Mouse (Mus musculus): ENCODE measurements around the gene Pja2.
A peak's percentile ranks its signal among the peaks of the same experiment; 100 is the strongest.
"Not testable (repeated sequence)": the region's sequence is repeated elsewhere in the genome, so short reads cannot be mapped to it uniquely, and the experiment has no call there.

Pja2 gene

GRCm38 (mm10) chr17:64331898-64332769 is at the start of gene Pja2:
TSS of gene Pja2 (minus strand) at chr17:64331916.
- peak; percentile 97 for DNase-seq (ENCODE audit: extremely low read depth, low read depth)

DNA sequence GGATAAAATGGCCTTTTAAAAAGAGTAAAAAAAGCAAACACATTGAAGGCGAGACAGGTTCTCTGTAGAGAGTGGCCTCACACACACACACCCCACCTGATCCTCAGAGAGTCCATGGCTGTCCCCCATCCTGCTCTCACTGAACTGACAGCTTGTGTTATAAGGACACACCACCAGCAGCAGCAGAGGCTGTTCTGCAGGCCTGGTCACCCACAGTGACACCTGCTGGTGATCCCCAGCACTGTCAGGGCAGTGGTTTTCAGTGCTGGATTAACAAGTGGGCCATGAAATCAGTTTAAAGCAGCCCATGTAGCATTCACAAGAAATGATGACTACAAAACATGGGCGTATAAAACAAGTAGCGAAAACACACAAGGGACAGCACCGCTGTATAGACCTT is 43.6 kb upstream of the Pja2 start:
- DNase-seq (ENCODE audit: extremely low read depth, low read depth) = peak; percentile 29

GRCm38 (mm10) chr17:64363694-64364093 is 32.0 kb upstream of the Pja2 start:
- no peak for DNase-seq (ENCODE audit: extremely low read depth, low read depth)

GRCm38 (mm10) chr17:64362570-64362969 is 30.9 kb upstream of the Pja2 start:
- DNase-seq (ENCODE audit: extremely low read depth, low read depth) = no peak

GRCm38 (mm10) chr17:64361911-64362425 is 30.3 kb upstream of the Pja2 start:
- no peak for DNase-seq (ENCODE audit: extremely low read depth, low read depth)

GRCm38 (mm10) chr17:64353940-64354339 is 22.2 kb upstream of the Pja2 start:
- no peak for DNase-seq (ENCODE audit: extremely low read depth, low read depth)

- DNase-seq (ENCODE audit: extremely low read depth, low read depth) = no peak
These were observed 14.4 kb upstream of the Pja2 start for GRCm38 (mm10) chr17:64346135-64346534.

DNA sequence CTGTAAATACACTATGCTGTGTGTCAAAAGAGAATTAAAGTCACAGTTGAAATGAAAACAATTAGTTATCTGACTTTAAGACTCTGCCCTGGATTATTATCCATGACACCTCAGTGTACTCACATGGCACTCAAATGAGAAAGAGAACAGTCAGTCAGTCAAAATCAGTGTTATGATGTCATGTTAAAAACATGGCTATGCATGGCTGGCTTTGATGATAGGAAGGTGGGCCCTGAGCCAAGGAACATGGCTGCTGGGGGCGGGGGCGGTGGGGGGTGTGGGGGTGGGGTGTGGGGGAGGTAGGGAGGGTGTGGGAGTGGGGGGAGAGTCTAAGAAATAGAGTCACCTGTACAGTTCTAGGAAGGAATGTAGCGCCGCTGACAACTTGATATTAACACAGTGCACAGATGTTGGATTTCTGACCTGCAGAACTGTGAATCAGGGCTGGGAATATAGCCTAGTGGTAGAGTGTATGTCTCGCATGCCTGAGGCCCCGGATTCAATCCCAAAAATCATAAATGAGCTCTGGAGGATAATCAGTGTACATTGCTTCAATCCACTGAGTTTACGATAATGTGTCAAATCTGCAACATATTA is 13.0 kb upstream of the Pja2 start:
- DNase-seq (ENCODE audit: extremely low read depth, low read depth) = no peak

GRCm38 (mm10) chr17:64341698-64342097 is 10.0 kb upstream of the Pja2 start:
- DNase-seq (ENCODE audit: extremely low read depth, low read depth) = no peak

DNA sequence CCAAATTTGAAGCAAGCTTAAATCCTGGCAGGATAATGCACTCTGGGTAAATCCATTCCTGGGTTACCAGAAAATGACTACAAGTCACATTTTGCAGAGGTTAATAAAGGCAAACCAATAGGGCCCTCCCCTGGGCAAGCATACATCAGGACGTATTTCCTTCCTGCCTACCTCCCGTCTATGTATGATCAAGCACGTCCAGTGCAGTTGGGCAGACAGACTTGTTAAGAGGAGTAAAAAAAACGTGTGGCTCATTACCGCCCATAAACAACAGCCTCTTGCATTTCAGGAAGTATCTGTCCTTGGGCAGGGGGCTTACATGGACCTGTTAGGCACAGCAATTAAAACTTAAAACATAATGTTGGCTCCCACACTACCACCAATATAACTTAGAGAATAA is 8.0 kb upstream of the Pja2 start:
- DNase-seq (ENCODE audit: extremely low read depth, low read depth) = no peak

- DNase-seq (ENCODE audit: extremely low read depth, low read depth) = no peak
These were observed 5.5 kb upstream of the Pja2 start for GRCm38 (mm10) chr17:64337220-64337619.

DNA sequence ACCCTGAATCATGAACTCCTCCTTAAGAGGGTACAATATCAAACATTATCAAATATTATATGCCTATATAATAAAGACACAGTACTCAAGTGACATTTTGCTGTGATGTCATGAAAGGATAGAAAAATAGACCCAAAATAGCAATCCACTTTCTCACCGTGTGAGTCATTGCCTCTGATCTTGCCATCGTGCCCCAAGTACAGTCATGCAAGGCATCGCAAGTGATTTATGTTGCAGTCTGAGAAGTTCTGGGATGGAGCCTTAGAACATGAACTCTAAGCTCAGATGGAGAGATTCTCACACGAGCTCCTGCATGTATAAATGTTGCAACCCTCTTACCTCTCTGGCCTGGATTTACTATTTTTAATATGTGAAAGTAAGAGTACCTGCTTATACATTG is 2.2 kb upstream of the Pja2 start:
- no peak for DNase-seq (ENCODE audit: extremely low read depth, low read depth)

DNA sequence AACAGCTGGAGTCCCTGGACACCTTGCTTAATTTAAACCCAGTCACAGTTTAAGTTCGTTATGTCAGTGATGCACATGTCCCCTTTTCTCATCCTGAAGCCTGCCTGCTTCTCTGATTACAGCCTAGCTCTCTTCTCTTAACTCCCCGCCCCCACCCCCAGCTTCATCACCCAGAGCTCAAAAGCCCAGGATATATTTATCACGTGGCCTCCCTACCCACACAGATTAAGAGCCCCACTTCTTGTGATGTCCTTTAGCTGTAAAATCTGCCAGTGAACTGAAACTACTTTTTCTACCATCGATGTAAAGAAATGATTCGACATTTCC is 1.0 kb upstream of the Pja2 start:
- DNase-seq (ENCODE audit: extremely low read depth, low read depth) = no peak

DNA sequence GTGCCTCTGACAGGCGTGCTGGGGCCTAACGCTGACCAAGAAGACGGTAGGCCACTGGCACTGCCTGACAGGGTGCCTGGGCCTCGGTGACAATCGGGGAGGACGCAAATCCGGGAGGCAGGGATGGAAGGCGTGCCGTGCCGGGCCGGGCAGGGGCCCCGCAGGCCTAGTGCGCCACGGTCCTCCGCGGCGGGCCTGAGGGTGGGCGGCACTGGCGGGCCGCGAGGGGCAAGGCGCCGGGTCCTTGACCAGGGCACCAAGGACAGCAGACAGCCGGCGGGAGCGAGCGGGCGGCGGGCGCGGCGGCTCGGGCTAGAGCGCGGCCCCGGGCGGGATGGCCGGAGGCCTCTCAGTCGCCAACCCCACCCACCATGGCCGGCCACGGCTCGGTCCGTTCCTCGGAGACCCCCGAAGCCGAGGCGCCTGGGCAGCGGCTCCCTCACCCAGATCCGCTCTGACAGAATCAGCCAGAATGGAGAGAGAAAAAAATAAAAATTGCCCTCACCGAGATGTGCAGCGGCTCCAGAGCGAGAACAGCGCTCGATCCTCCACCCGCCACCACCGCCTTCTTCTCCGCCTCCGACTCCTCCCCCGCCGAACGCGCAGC is 322 bp downstream of the Pja2 start:
- no peak for DNase-seq (ENCODE audit: extremely low read depth, low read depth)

GRCm38 (mm10) chr17:64330885-64331284 is 831 bp downstream of the Pja2 start:
- no peak for DNase-seq (ENCODE audit: extremely low read depth, low read depth)

DNA sequence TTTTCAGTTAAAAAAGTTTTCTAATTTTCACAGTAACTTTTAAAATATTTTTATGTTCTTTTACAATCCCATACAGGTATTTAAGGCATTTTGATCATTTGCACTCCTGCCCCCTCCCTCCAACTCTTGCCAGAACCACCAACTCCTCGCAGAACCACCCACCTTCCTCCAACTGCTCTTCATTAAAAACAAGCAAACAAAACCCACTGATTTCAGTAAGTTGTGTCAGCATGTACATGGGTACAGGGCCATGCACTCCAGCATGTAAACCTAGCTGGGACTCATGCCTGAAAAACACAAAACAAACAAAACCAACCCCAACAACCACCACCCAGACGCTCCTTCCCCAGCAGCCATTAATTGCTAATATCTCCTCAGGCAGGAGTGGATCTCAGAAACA is 7.2 kb downstream of the Pja2 start:
- no peak for DNase-seq (ENCODE audit: extremely low read depth, low read depth)

DNA sequence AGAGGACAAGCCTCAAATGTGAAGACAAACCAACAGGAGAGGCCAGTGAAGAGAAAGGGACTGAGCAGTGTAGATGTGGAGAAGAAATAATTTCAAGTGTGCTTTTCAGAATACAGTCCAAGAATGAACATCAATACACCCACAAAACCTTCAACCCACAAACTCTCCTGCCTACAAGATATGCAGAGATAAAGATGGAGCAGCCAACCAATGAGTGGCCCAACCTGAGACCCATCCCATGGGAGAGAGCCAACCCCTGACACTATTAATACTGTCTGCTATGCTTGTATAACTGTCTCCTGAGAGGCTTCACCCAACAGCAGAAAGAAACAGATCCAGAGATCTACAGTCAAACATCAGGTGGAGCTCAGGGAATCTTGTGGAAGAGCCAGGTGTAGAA is 16.3 kb downstream of the Pja2 start:
- no peak for DNase-seq (ENCODE audit: extremely low read depth, low read depth)

DNA sequence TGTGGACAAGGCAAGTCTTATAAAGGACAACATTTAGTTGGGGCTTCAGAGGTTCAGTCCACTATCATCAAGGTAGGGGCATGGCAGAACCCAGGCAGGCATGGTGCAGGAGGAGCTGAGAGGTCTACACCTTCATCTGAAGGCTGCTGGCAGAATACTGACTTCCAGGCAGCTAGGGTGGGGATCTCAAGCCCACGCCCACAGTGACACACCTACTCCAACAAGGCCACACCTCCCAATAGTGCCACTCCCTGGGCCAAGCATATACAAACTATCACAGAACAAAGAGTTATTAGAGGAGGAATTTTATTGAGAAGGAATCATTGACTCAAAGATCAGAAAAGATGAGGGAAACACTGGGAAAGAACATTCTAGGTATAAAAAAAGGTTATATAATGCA is 17.2 kb downstream of the Pja2 start:
- DNase-seq (ENCODE audit: extremely low read depth, low read depth) = not testable (repeated sequence)

- no peak for DNase-seq (ENCODE audit: extremely low read depth, low read depth)
These were observed 34.1 kb downstream of the Pja2 start for GRCm38 (mm10) chr17:64297628-64298027.

DNA sequence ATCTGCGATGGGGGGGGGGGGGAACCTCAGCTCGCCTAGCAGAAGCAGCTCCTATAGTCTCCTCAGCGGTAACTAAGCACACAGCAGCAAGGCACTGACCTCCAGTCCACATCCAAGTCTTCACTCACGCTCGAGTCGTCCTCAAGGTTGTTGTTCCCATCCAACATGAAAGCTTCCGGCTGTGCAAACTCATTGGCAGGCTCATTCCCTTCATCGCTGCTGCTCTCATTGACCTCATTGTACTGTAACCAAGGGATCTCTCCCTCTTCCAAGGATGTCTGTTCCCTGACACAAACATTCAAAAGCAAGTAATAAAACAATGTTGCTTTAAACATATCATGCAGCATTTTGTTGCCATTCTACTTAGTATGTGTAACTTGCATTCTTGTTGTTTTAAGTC is 39.0 kb downstream of the Pja2 start:
- no peak for DNase-seq (ENCODE audit: extremely low read depth, low read depth)

DNA sequence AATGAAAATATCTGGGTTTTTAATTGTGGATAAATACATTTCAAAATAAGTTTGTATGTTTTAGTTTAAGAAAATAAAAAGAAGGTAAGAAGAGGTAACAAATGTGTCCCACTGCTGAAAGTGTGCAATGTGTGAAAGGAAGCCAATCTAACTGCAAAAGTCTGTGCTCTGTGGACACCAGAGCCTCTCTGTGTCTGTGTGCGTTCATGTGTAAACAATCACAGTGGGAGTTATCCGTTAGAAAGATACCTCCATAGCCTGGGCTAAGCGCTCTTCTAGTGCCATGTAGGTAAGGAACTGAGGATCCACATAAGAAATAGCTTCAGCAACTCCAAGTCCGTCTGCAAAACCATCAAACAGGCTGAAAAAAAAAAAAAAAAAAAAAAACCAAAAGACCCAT is 42.0 kb downstream of the Pja2 start:
- no peak for DNase-seq (ENCODE audit: extremely low read depth, low read depth)

DNA sequence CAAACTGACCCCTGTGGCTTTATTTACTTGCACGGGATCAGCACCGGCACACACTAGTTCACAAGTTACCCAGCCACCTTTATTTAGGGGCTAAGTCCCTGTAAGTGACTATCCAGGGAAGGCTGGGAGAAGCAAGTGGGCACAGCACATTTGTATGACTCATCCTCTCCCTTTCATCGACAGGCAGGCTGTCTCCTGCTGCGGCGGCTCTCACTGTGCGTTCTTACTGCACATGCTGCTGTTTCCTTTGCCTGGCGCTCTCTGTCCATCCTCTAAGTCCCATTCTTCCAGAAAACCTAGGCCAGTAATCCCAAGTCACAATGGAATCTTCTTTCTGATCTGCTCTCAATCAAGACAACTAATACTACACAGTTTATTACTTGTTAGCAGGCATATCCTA is 43.7 kb downstream of the Pja2 start:
- DNase-seq (ENCODE audit: extremely low read depth, low read depth) = no peak

DNA sequence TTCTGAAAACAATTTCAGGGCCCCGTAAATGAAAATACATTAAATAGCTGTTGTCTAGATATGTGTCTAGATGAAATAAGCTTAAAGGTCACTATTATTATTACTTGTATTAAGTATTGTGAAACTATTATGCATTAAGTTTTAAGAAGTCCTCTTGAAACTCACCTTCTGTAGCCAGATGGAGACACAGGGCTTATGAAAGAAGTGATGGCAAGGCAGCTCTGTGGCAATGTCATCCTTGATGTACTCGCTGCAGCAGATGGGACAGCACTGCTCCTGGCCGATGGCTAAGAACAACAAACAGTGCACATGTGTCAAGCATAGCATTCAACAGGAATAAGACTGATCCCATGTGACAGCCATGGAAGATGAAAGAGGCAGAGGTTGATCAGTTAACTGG is 44.9 kb downstream of the Pja2 start:
- DNase-seq (ENCODE audit: extremely low read depth, low read depth) = no peak

All from MEL-GATA-1-ER (cell line).